Mouse (Mus musculus): Measurements from ENCODE around the gene Myh9. TPM values are rescaled to one million over a fixed set of nuclear protein-coding genes. Genes with fewer than 3 reads are reported as not detected.
A peak's percentile ranks its signal among the peaks of the same experiment; 100 is the strongest.

The Myh9 gene
- total and polyA plus RNA-seq, 2 experiments from 2014 or later = 17.5 to 63.6 TPM

- no peak for ATAC-seq (ENCODE audit: insufficient read depth, low read depth)
- no peaks in the 10 kb centered on the region for H3K9me3 ChIP-seq (replicated peaks; ENCODE audit: control insufficient read depth, low read length)
- H3K27ac ChIP-seq (ENCODE audit: low read depth) = no peak overlapping the region
- peaks cover 100% of the 10 kb centered on the region for H3K36me3 ChIP-seq (replicated peaks; ENCODE audit: control insufficient read depth, insufficient read depth, low read length)
- no peak overlapping the region for H3K9ac ChIP-seq (replicated peaks; ENCODE audit: low read depth, low read length)
- WGBS = 69% methylated on average over 22 of the region's 22 CpGs
- no peak overlapping the region for H3K4me2 ChIP-seq (ENCODE audit: low read depth, low read length)
- H3K27me3 ChIP-seq (ENCODE audit: control insufficient read depth, insufficient read depth, low read length) = no peaks in the 10 kb centered on the region
- no peak for TF ChIP-seq CTCF (IDR thresholded peaks at IDR 0.05; ENCODE audit: low read depth)
- TF ChIP-seq EP300 (IDR thresholded peaks at IDR 0.05; ENCODE audit: low read depth) = no peak
- H3K4me1 ChIP-seq (ENCODE audit: control insufficient read depth, insufficient read depth) = no peaks in the 10 kb centered on the region
- DNase-seq (ENCODE audit: low spot score) = no peak
- no peak overlapping the region for H3K4me3 ChIP-seq (ENCODE audit: low read depth, low read length)
Measured at GRCm38 (mm10) chr15:77784039-77784824, 57.7 kb downstream of the Myh9 start.

- H3K9ac ChIP-seq (replicated peaks; ENCODE audit: low read depth, low read length) = no peak overlapping the region
- ATAC-seq (ENCODE audit: insufficient read depth, low read depth) (no peak), DNase-seq (ENCODE audit: low spot score) (peak; percentile 16)
- no peaks in the 10 kb centered on the region for H3K4me1 ChIP-seq (ENCODE audit: control insufficient read depth, insufficient read depth)
- no peaks in the 10 kb centered on the region for H3K9me3 ChIP-seq (replicated peaks; ENCODE audit: control insufficient read depth, low read length)
- no peak overlapping the region for H3K4me2 ChIP-seq (ENCODE audit: low read depth, low read length)
- H3K27ac ChIP-seq (ENCODE audit: low read depth) = no peak overlapping the region
- WGBS = 79% methylated on average over 11 of the region's 11 CpGs
- no peak overlapping the region for H3K4me3 ChIP-seq (ENCODE audit: low read depth, low read length)
- peaks cover 100% of the 10 kb centered on the region for H3K36me3 ChIP-seq (replicated peaks; ENCODE audit: control insufficient read depth, insufficient read depth, low read length)
- no peaks in the 10 kb centered on the region for H3K27me3 ChIP-seq (ENCODE audit: control insufficient read depth, insufficient read depth, low read length)
- TF ChIP-seq CTCF (IDR thresholded peaks at IDR 0.05; ENCODE audit: low read depth) (peak; percentile 54), EP300 (IDR thresholded peaks at IDR 0.05; ENCODE audit: low read depth) (no peak)
Measured at GRCm38 (mm10) chr15:77782449-77783014, 59.4 kb downstream of the Myh9 start.

GRCm38 (mm10) chr15:77775186-77775963, 66.6 kb downstream of the Myh9 start:
- Histone ChIP-seq H3K9ac (replicated peaks; ENCODE audit: low read depth, low read length) (no peak overlapping the region), H3K36me3 (replicated peaks; ENCODE audit: control insufficient read depth, insufficient read depth, low read length) (peaks cover 99% of the 10 kb centered on the region), H3K27me3 (ENCODE audit: control insufficient read depth, insufficient read depth, low read length) (no peaks in the 10 kb centered on the region), H3K9me3 (replicated peaks; ENCODE audit: control insufficient read depth, low read length) (no peaks in the 10 kb centered on the region), H3K4me3 (ENCODE audit: low read depth, low read length) (no peak overlapping the region), H3K4me1 (ENCODE audit: control insufficient read depth, insufficient read depth) (no peaks in the 10 kb centered on the region), H3K27ac (ENCODE audit: low read depth) (no peak overlapping the region), H3K4me2 (ENCODE audit: low read depth, low read length) (no peak overlapping the region)
- DNase-seq (ENCODE audit: low spot score) (peak; percentile 33), ATAC-seq (ENCODE audit: insufficient read depth, low read depth) (peak; percentile 27; the same call in 1 of the 2 replicates)
- 66% methylated on average over 20 of the region's 20 CpGs for WGBS
- TF ChIP-seq EP300 (IDR thresholded peaks at IDR 0.05; ENCODE audit: low read depth) (no peak), CTCF (IDR thresholded peaks at IDR 0.05; ENCODE audit: low read depth) (peak; percentile 95)

- no peak overlapping the region for H3K4me3 ChIP-seq (ENCODE audit: low read depth, low read length)
- H3K36me3 ChIP-seq (replicated peaks; ENCODE audit: control insufficient read depth, insufficient read depth, low read length) = peaks cover 99% of the 10 kb centered on the region
- no peak overlapping the region for H3K4me2 ChIP-seq (ENCODE audit: low read depth, low read length)
- H3K9ac ChIP-seq (replicated peaks; ENCODE audit: low read depth, low read length) = no peak overlapping the region
- no peak overlapping the region for H3K27ac ChIP-seq (ENCODE audit: low read depth)
- DNase-seq (ENCODE audit: low spot score) (no peak), ATAC-seq (ENCODE audit: insufficient read depth, low read depth) (no peak)
- TF ChIP-seq EP300 (IDR thresholded peaks at IDR 0.05; ENCODE audit: low read depth) (no peak), CTCF (IDR thresholded peaks at IDR 0.05; ENCODE audit: low read depth) (no peak)
- WGBS = 95% methylated on average over 10 of the region's 10 CpGs
- no peaks in the 10 kb centered on the region for H3K27me3 ChIP-seq (ENCODE audit: control insufficient read depth, insufficient read depth, low read length)
- no peaks in the 10 kb centered on the region for H3K4me1 ChIP-seq (ENCODE audit: control insufficient read depth, insufficient read depth)
- H3K9me3 ChIP-seq (replicated peaks; ENCODE audit: control insufficient read depth, low read length) = no peaks in the 10 kb centered on the region
Measured at GRCm38 (mm10) chr15:77774303-77774702, 67.7 kb downstream of the Myh9 start.

GRCm38 (mm10) chr15:77773099-77773915, 68.7 kb downstream of the Myh9 start:
- H3K27me3 ChIP-seq (ENCODE audit: control insufficient read depth, insufficient read depth, low read length) = no peaks in the 10 kb centered on the region
- whole genome bisulfite sequencing = 76% methylated on average over 19 of the region's 19 CpGs
- peaks cover 99% of the 10 kb centered on the region for H3K36me3 ChIP-seq (replicated peaks; ENCODE audit: control insufficient read depth, insufficient read depth, low read length)
- H3K4me2 ChIP-seq (ENCODE audit: low read depth, low read length) = no peak overlapping the region
- DNase-seq (ENCODE audit: low spot score) = no peak
- no peak for TF ChIP-seq CTCF (IDR thresholded peaks at IDR 0.05; ENCODE audit: low read depth)
- TF ChIP-seq EP300 (IDR thresholded peaks at IDR 0.05; ENCODE audit: low read depth) = no peak
- no peaks in the 10 kb centered on the region for H3K9me3 ChIP-seq (replicated peaks; ENCODE audit: control insufficient read depth, low read length)
- no peak for ATAC-seq (ENCODE audit: insufficient read depth, low read depth)
- no peaks in the 10 kb centered on the region for H3K4me1 ChIP-seq (ENCODE audit: control insufficient read depth, insufficient read depth)
- H3K9ac ChIP-seq (replicated peaks; ENCODE audit: low read depth, low read length) = no peak overlapping the region
- H3K27ac ChIP-seq (ENCODE audit: low read depth) = no peak overlapping the region
- no peak overlapping the region for H3K4me3 ChIP-seq (ENCODE audit: low read depth, low read length)

All from heart, postnatal 0 days (tissue).